Mouse (Mus musculus): ENCODE data around the gene Slc23a2. TPM values are rescaled to one million over a fixed set of nuclear protein-coding genes. Genes with fewer than 3 reads are reported as not detected.

Slc23a2 gene
- polyA plus RNA-seq, 1 experiment: 3.6 TPM

- peak overlapping the region; percentile 24; the same call in 1 of the 2 replicates for H3K27ac ChIP-seq (ENCODE audit: control insufficient read depth, insufficient read depth, low read depth, low read length)
- H3K36me3 ChIP-seq (ENCODE audit: control insufficient read depth, insufficient read depth, low read length): no peaks in the 10 kb centered on the region
- H3K27me3 ChIP-seq (ENCODE audit: control insufficient read depth, insufficient read depth, low read length): no peaks in the 10 kb centered on the region
- TF ChIP-seq POLR2A (IDR thresholded peaks at IDR 0.05; ENCODE audit: control insufficient read depth, low read depth, low read length): no peak
- TF ChIP-seq CTCF (IDR thresholded peaks at IDR 0.05; ENCODE audit: control insufficient read depth, insufficient read depth, insufficient replicate concordance, low read depth, low read length): no peak
- no peak overlapping the region for H3K4me3 ChIP-seq (ENCODE audit: control insufficient read depth, low read depth, low read length)
- H3K4me1 ChIP-seq (ENCODE audit: control insufficient read depth, insufficient read depth, low read length): peaks cover 9% of the 10 kb centered on the region
Measured at GRCm38 (mm10) chr2:132035470-132035835, 109.5 kb downstream of the Slc23a2 start.

DNA sequence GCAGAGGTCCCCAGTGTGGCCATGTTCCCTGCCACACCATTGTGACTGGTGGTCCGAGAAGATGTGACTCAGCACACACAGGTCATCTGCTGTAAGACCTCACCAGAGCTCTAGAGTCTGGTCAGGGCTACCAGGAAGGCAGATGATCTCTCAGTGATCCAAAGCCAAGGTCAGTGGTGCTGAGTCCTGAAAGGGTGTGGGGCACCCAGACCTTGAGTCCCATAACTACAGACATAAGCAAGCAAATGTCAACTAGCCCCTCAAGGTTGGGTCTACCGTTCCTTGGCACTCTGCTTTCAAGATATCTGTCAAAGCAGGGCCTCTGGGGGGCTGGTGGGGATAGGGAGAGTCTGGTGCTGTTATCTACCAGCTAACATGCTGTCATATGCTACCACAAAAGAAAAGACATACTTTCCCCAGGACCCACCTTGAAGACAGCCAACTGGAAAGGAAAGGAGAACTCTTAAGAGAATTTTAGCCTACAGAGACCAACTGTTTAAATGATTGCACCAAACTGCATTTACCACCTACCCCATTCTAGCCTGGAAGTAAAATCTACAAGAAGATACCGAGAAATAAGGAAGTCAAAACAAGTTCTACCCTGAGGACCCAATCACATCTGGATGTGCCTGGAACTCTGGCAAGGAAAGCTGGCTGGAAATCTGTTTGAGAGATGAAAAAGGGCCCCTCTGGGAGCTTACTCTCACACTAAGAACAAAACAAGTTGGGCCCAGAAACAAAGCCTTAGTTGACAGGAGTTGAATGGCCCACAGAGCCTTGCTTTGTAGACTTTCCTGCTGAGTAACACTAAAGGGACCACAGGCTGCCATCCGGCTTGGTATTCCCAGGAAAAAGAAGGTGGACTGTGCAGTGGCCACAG is 110.1 kb downstream of the Slc23a2 start:
- no peaks in the 10 kb centered on the region; the same call in 1 of the 2 replicates for H3K27me3 ChIP-seq (ENCODE audit: control insufficient read depth, insufficient read depth, low read length)
- H3K27ac ChIP-seq (ENCODE audit: control insufficient read depth, insufficient read depth, low read depth, low read length): peak overlapping the region; percentile 24; the same call in 1 of the 2 replicates
- H3K36me3 ChIP-seq (ENCODE audit: control insufficient read depth, insufficient read depth, low read length): no peaks in the 10 kb centered on the region
- H3K4me3 ChIP-seq (ENCODE audit: control insufficient read depth, low read depth, low read length): no peak overlapping the region
- TF ChIP-seq CTCF (IDR thresholded peaks at IDR 0.05; ENCODE audit: control insufficient read depth, insufficient read depth, insufficient replicate concordance, low read depth, low read length): no peak
- no peak for TF ChIP-seq POLR2A (IDR thresholded peaks at IDR 0.05; ENCODE audit: control insufficient read depth, low read depth, low read length)
- H3K4me1 ChIP-seq (ENCODE audit: control insufficient read depth, insufficient read depth, low read length): peaks cover 13% of the 10 kb centered on the region

- Histone ChIP-seq H3K27me3 (ENCODE audit: control insufficient read depth, insufficient read depth, low read length) (no peaks in the 10 kb centered on the region; the same call in 1 of the 2 replicates), H3K27ac (ENCODE audit: control insufficient read depth, insufficient read depth, low read depth, low read length) (peak overlapping the region; percentile 45), H3K4me3 (ENCODE audit: control insufficient read depth, low read depth, low read length) (no peak overlapping the region)
Measured at GRCm38 (mm10) chr2:132031364-132032095, 113.4 kb downstream of the Slc23a2 start.

DNA sequence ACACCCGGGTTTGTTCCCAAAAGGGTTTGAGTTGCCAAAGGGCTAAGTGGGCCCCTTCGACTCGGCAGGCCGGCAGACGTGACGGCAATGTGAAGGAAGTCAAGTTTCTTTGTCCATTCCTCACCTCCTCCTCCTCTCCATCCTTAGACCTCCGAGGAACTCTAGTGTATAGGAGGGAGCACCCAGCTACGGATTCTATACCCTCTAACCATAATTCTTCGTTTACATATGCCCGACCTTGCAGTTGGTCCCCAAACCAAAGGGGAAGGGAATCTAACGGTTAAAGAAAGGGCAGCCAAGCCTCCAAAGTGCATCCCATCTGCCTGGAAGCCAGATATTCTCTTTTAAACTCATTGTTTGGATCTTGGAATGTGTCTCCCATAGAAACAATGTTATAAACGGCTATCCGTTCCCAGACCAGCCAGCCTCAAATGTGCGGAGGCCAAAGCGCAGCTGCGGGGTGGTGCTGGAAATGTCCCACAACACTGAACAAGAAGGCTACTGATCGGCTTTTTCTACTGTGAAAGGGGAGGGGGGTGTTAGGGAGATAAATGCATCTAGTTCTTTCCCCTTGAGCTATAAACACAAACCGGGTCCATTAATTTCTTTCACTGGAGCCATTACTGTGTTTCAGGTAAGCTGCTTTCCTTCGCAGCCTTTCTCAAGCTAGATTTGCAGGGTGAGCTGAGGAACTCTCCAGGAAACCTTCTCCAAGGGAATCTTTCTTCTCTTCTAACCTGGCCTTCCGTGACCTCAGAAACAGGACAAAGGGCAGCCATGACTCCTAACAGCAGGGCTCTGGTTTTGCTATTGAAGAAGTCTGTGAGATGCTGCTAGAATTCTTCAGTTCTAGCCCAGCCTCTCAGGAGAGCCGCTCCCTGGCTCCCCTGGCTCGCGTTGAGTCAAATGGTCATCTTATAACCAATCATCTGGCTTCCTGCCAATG is 114.2 kb downstream of the Slc23a2 start:
- no peaks in the 10 kb centered on the region; the same call in 1 of the 2 replicates for H3K27me3 ChIP-seq (ENCODE audit: control insufficient read depth, insufficient read depth, low read length)
- no peaks in the 10 kb centered on the region for H3K36me3 ChIP-seq (ENCODE audit: control insufficient read depth, insufficient read depth, low read length)
- peak overlapping the region; percentile 61 for H3K4me3 ChIP-seq (ENCODE audit: control insufficient read depth, low read depth, low read length)
- H3K4me1 ChIP-seq (ENCODE audit: control insufficient read depth, insufficient read depth, low read length): peaks cover 15% of the 10 kb centered on the region
- H3K27ac ChIP-seq (ENCODE audit: control insufficient read depth, insufficient read depth, low read depth, low read length): peak overlapping the region; percentile 63
- TF ChIP-seq POLR2A (IDR thresholded peaks at IDR 0.05; ENCODE audit: control insufficient read depth, low read depth, low read length) (no peak), CTCF (IDR thresholded peaks at IDR 0.05; ENCODE audit: control insufficient read depth, insufficient read depth, insufficient replicate concordance, low read depth, low read length) (no peak)

More at GRCm38 (mm10) chr2:132031364-132032095, 113.4 kb downstream of the Slc23a2 start:
- TF ChIP-seq CTCF (IDR thresholded peaks at IDR 0.05; ENCODE audit: control insufficient read depth, insufficient read depth, insufficient replicate concordance, low read depth, low read length) (no peak), POLR2A (IDR thresholded peaks at IDR 0.05; ENCODE audit: control insufficient read depth, low read depth, low read length) (no peak)
- Histone ChIP-seq H3K36me3 (ENCODE audit: control insufficient read depth, insufficient read depth, low read length) (no peaks in the 10 kb centered on the region), H3K4me1 (ENCODE audit: control insufficient read depth, insufficient read depth, low read length) (peaks cover 15% of the 10 kb centered on the region)

DNA sequence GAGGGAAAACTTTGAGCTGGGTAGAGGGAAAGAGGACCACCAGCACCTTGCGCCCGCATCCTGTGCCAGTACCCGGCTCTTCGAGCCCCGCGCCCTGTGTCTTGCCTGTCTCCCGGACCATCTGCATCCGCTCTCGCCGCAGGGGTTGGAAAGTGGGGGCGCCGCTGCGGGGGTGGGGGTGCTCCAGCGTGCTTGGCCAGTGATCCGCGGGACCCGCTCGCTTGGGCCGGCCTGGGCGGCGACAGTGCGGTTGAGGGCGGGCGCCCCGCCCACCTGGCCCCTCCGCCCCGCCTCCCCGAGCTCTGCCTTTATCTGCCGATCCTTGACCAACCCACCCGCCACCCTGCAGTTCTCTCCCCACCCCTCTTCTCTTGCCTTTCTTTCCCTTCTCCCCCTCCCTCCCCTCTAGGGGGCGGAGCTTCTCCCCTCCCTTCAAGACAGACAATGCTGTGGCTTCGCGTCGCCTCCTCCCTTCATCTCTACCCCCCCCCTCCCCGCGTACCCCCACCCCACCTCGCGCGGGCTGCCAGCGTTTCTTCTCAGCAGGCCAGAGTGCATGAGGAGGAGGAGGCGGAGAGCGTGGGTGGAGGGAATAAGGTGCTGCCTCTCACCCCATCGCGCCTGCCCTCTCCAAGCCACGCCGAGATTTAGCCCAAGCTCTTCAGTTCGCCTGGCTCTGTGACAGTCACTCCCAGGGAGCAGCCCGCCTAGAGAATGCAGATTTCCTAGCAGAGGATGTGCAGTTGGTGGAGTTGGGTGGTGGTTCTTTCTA is 115.1 kb downstream of the Slc23a2 start, which contains the start of gene Rassf2:
Rassf2 (minus strand) TSS at position 613 of the 772 bp plus-strand sequence.
- no peak for TF ChIP-seq CTCF (IDR thresholded peaks at IDR 0.05; ENCODE audit: control insufficient read depth, insufficient read depth, insufficient replicate concordance, low read depth, low read length)
- TF ChIP-seq POLR2A (IDR thresholded peaks at IDR 0.05; ENCODE audit: control insufficient read depth, low read depth, low read length): 0 out of 2 replicates have a peak, but pooled peaks have one; percentile 36
- peak within 1 kb of the TSS; percentile 64 for H3K4me3 ChIP-seq (ENCODE audit: control insufficient read depth, low read depth, low read length)
- H3K27ac ChIP-seq (ENCODE audit: control insufficient read depth, insufficient read depth, low read depth, low read length): peak within 1 kb of the TSS; percentile 70
- H3K27me3 ChIP-seq (ENCODE audit: control insufficient read depth, insufficient read depth, low read length): no peaks in the 10 kb centered on the region; the same call in 1 of the 2 replicates
- no peaks in the 10 kb centered on the region for H3K36me3 ChIP-seq (ENCODE audit: control insufficient read depth, insufficient read depth, low read length)
- peaks cover 12% of the 10 kb centered on the region for H3K4me1 ChIP-seq (ENCODE audit: control insufficient read depth, insufficient read depth, low read length)
